Mouse (Mus musculus): ENCODE data around the gene Lonp2.

Lonp2 gene

GRCm38 (mm10) chr8:86624915-86625314 lies 1.1 kb downstream of the Lonp2 start:
- no peak for DNase-seq (ENCODE audit: low spot score)

- no peak for DNase-seq (ENCODE audit: low spot score)
Measured at GRCm38 (mm10) chr8:86630212-86630611, 6.4 kb downstream of the Lonp2 start.

GRCm38 (mm10) chr8:86631395-86631794 lies 7.6 kb downstream of the Lonp2 start:
- no peak for DNase-seq (ENCODE audit: low spot score)

GRCm38 (mm10) chr8:86637826-86638225 lies 14.0 kb downstream of the Lonp2 start:
- DNase-seq (ENCODE audit: low spot score): peak; percentile 64

GRCm38 (mm10) chr8:86638981-86639380 lies 15.1 kb downstream of the Lonp2 start:
- no peak for DNase-seq (ENCODE audit: low spot score)

- DNase-seq (ENCODE audit: low spot score): no peak
Measured at GRCm38 (mm10) chr8:86642682-86643081, 18.8 kb downstream of the Lonp2 start.

GRCm38 (mm10) chr8:86644661-86645060 lies 20.8 kb downstream of the Lonp2 start:
- DNase-seq (ENCODE audit: low spot score): no peak

GRCm38 (mm10) chr8:86647771-86648170 lies 23.9 kb downstream of the Lonp2 start:
- DNase-seq (ENCODE audit: low spot score): no peak

- peak; percentile 80 for DNase-seq (ENCODE audit: low spot score)
Measured at GRCm38 (mm10) chr8:86651416-86651815, 27.6 kb downstream of the Lonp2 start.

- DNase-seq (ENCODE audit: low spot score): no peak
Measured at GRCm38 (mm10) chr8:86652546-86652945, 28.7 kb downstream of the Lonp2 start.

GRCm38 (mm10) chr8:86654578-86654977 lies 30.7 kb downstream of the Lonp2 start:
- no peak for DNase-seq (ENCODE audit: low spot score)

- no peak for DNase-seq (ENCODE audit: low spot score)
Measured at GRCm38 (mm10) chr8:86668750-86669149, 44.9 kb downstream of the Lonp2 start.

- DNase-seq (ENCODE audit: low spot score): no peak
Measured at GRCm38 (mm10) chr8:86669259-86669658, 45.4 kb downstream of the Lonp2 start.

GRCm38 (mm10) chr8:86686629-86687028 lies 62.8 kb downstream of the Lonp2 start:
- no peak for DNase-seq (ENCODE audit: low spot score)

GRCm38 (mm10) chr8:86692107-86692506 lies 68.3 kb downstream of the Lonp2 start:
- DNase-seq (ENCODE audit: low spot score): no peak

GRCm38 (mm10) chr8:86694011-86694410 lies 70.2 kb downstream of the Lonp2 start:
- DNase-seq (ENCODE audit: low spot score): no peak

- DNase-seq (ENCODE audit: low spot score): no peak
Measured at GRCm38 (mm10) chr8:86695703-86696102, 71.9 kb downstream of the Lonp2 start.

GRCm38 (mm10) chr8:86698811-86699421 lies 75.1 kb downstream of the Lonp2 start:
- no peak for DNase-seq (ENCODE audit: low spot score)

GRCm38 (mm10) chr8:86699471-86699870 lies 75.6 kb downstream of the Lonp2 start:
- no peak for DNase-seq (ENCODE audit: low spot score)

GRCm38 (mm10) chr8:86702453-86702852 lies 78.6 kb downstream of the Lonp2 start:
- no peak for DNase-seq (ENCODE audit: low spot score)

- DNase-seq (ENCODE audit: low spot score): no peak
Measured at GRCm38 (mm10) chr8:86705317-86705716, 81.5 kb downstream of the Lonp2 start.

- DNase-seq (ENCODE audit: low spot score): no peak
Measured at GRCm38 (mm10) chr8:86706756-86707155, 82.9 kb downstream of the Lonp2 start.

- no peak for DNase-seq (ENCODE audit: low spot score)
Measured at GRCm38 (mm10) chr8:86707873-86708272, 84.0 kb downstream of the Lonp2 start.

- DNase-seq (ENCODE audit: low spot score): no peak
Measured at GRCm38 (mm10) chr8:86712594-86712993, 88.8 kb downstream of the Lonp2 start.
